Mouse (Mus musculus): ENCODE measurements around the gene Cdk6.

GRCm38 (mm10) chr5:3371212-3371611 lies 29.9 kb downstream of the Cdk6 start:
- TF ChIP-seq CTCF (IDR thresholded peaks at IDR 0.05; ENCODE audit: low read depth, low read length) (no peak), POLR2A (IDR thresholded peaks at IDR 0.05; ENCODE audit: borderline replicate concordance, low read depth, low read length) (no peak)
